Mouse (Mus musculus): Measurements from ENCODE around the gene Orc5. TPM values are rescaled to one million over a fixed set of nuclear protein-coding genes. Genes with fewer than 3 reads are reported as not detected.

The Orc5 gene
- total and polyA plus RNA-seq, 3 experiments: 75.7 to 76.5 TPM; not detected in 1

DNA sequence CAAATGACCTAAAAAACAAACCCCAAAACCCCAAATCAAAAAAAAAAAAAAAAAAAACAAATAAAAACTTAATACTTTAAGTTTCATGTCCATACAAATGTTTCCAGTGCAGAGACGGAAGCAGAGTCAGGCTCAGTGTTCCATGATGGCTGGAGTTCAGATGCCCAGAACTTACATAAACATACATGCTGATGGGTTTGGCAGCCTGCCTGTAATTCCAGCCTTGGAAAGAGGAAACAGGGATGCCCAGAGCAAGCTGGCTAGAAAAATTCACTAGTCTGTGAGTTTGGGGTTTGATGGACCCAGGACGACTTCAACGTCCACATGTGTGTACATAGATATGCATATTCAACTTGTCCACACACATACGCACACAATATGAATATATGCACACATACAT is 27.6 kb downstream of the Orc5 start:
- Histone ChIP-seq H3K36me3 (ENCODE audit: control insufficient read depth in 1 of 2, insufficient read depth in 2 of 2, low read length in 2 of 2) (peaks cover 0 to 78% of the 10 kb centered on the region in 2 experiments; a peak in 2 of 4 replicates), H3K9ac (ENCODE audit: control insufficient read depth, low read depth, low read length, poor library complexity, severe bottlenecking) (no peak overlapping the region), H3K4me3 (ENCODE audit: control insufficient read depth in 1 of 2, insufficient read depth in 1 of 2, low read depth in 2 of 2, low read length in 2 of 2) (no peak overlapping the region), H3K4me1 (ENCODE audit: control insufficient read depth in 1 of 2, insufficient read depth in 2 of 2, low read length in 2 of 2) (no peaks in the 10 kb centered on the region), H3K9me3 (replicated peaks; ENCODE audit: insufficient read depth, low read length) (no peaks in the 10 kb centered on the region), H3K79me2 (ENCODE audit: control insufficient read depth, insufficient read depth, low read length, poor library complexity) (no peaks in the 10 kb centered on the region), H3K27ac (ENCODE audit: control insufficient read depth, low read depth, low read length) (no peak overlapping the region), H3K27me3 (ENCODE audit: control insufficient read depth in 1 of 2, insufficient read depth in 2 of 2, low read length in 2 of 2) (no peaks in the 10 kb centered on the region)
- DNase-seq (ENCODE audit: low read depth, low spot score): no peak
- TF ChIP-seq USF1 (IDR thresholded peaks at IDR 0.05; ENCODE audit: low read depth, low read length) (no peak), CHD2 (IDR thresholded peaks at IDR 0.05; ENCODE audit: low read length) (no peak), GATA1 (IDR thresholded peaks at IDR 0.05; ENCODE audit: low read depth, low read length) (no peak), MAZ (IDR thresholded peaks at IDR 0.05; ENCODE audit: low read depth, low read length) (no peak)

DNA sequence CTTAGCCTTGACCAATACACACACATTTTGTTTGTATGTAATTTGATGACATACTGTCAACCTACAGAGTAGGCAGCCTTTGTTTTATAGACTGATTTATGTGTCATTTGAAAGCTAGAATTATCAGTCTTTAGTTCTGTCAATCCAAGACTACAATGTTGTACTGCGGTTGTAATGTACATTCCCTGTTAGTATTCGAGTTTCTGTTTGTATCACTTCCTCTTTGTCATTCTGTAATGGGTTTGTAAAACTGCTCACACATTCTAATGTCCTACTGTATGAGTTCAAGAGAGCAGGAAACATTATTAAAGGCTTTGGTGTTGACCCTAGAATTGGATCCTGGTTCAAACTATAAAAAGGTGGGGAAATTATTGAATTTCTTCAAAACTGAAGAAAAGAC is 30.5 kb downstream of the Orc5 start:
- TF ChIP-seq GATA1 (IDR thresholded peaks at IDR 0.05; ENCODE audit: low read depth, low read length) (no peak), HCFC1 (IDR thresholded peaks at IDR 0.05; ENCODE audit: low read depth, low read length) (no peak), USF2 (IDR thresholded peaks at IDR 0.05; ENCODE audit: borderline replicate concordance in 1 of 2, insufficient read depth in 1 of 2, low read depth in 1 of 2, low read length in 2 of 2) (no peak), MYC (IDR thresholded peaks at IDR 0.05; ENCODE audit: low read depth, low read length) (no peak), JUND (IDR thresholded peaks at IDR 0.05; ENCODE audit: low read depth, low read length) (no peak), ELF1 (IDR thresholded peaks at IDR 0.05; ENCODE audit: low read depth, low read length) (no peak), GABPA (IDR thresholded peaks at IDR 0.05; ENCODE audit: low read depth, low read length) (no peak), E2F4 (IDR thresholded peaks at IDR 0.05; ENCODE audit: borderline replicate concordance, low read depth, low read length) (no peak), ZC3H11A (IDR thresholded peaks at IDR 0.05; ENCODE audit: low read depth, low read length) (no peak), MYB (IDR thresholded peaks at IDR 0.05; ENCODE audit: low read depth, low read length) (no peak), TCF12 (IDR thresholded peaks at IDR 0.05; ENCODE audit: low read depth, low read length) (no peak), EP300 (IDR thresholded peaks at IDR 0.05; ENCODE audit: low read depth in 1 of 2, low read length in 2 of 2) (no peak), USF1 (IDR thresholded peaks at IDR 0.05; ENCODE audit: low read depth, low read length) (no peak), NRF1 (IDR thresholded peaks at IDR 0.05; ENCODE audit: insufficient read depth, low read depth, low read length, poor library complexity, severe bottlenecking) (no peak), RAD21 (IDR thresholded peaks at IDR 0.05; ENCODE audit: low read depth, low read length) (no peak), TAL1 (IDR thresholded peaks at IDR 0.05; ENCODE audit: low read length) (no peak), ZKSCAN1 (IDR thresholded peaks at IDR 0.05; ENCODE audit: low read depth, low read length) (no peak), MEF2A (IDR thresholded peaks at IDR 0.05; ENCODE audit: extremely low read depth, insufficient replicate concordance, low read depth, low read length, poor library complexity, severe bottlenecking) (no peak)
- Histone ChIP-seq H3K9me3 (replicated peaks; ENCODE audit: insufficient read depth, low read length) (no peaks in the 10 kb centered on the region), H3K79me2 (ENCODE audit: control insufficient read depth, insufficient read depth, low read length, poor library complexity) (no peaks in the 10 kb centered on the region), H3K27me3 (ENCODE audit: control insufficient read depth in 1 of 2, insufficient read depth in 2 of 2, low read length in 2 of 2) (no peaks in the 10 kb centered on the region), H3K4me1 (ENCODE audit: control insufficient read depth in 1 of 2, insufficient read depth in 2 of 2, low read length in 2 of 2) (no peaks in the 10 kb centered on the region), H3K9ac (ENCODE audit: control insufficient read depth, low read depth, low read length, poor library complexity, severe bottlenecking) (no peak overlapping the region), H3K36me3 (ENCODE audit: control insufficient read depth in 1 of 2, insufficient read depth in 2 of 2, low read length in 2 of 2) (peaks cover 0 to 74% of the 10 kb centered on the region in 2 experiments; a peak in 2 of 4 replicates), H3K27ac (ENCODE audit: control insufficient read depth, low read depth, low read length) (no peak overlapping the region), H3K4me3 (ENCODE audit: control insufficient read depth in 1 of 2, insufficient read depth in 1 of 2, low read depth in 2 of 2, low read length in 2 of 2) (no peak overlapping the region)
- DNase-seq (ENCODE audit: low read depth, low spot score): no peak
